Mouse (Mus musculus) monocyte, adult 5-6 weeks (primary cell): ENCODE measurements around the gene Klk9. TPM values are rescaled to one million over a fixed set of nuclear protein-coding genes. Genes with fewer than 3 reads are reported as not detected.

Experiments used
- ATAC-seq: fragments of 153-309, 156-312 bp; replicated peaks from 2 replicates; pipeline ENCODE4 v1.8.0; 2017; ENCODE audit warnings: mild to moderate bottlenecking; ENCODE audit not compliant: low TSS enrichment, insufficient number of reproducible peaks, severe bottlenecking, poor library complexity, low FRiP score
- total RNA-seq: library from RNA; stranded (forward); fragments of 200-1000, 200-491, 200-594 nt; gene quantifications from 3 replicates; pipeline ENCODE4 v1.2.3, GENCODE M21; 2017

The Klk9 gene
- total RNA-seq, 1 experiment from 2014 or later, result not detected

- no peak for ATAC-seq
Measured at GRCm38 (mm10) chr7:43785286-43785685, 6.4 kb upstream of the Klk9 start.

- no peak for ATAC-seq
Measured at GRCm38 (mm10) chr7:43788096-43788495, 3.6 kb upstream of the Klk9 start.

GRCm38 (mm10) chr7:43789295-43789694, 2.4 kb upstream of the Klk9 start:
- no peak for ATAC-seq

GRCm38 (mm10) chr7:43796355-43796754, 4.7 kb downstream of the Klk9 start:
- ATAC-seq, result no peak

- no peak for ATAC-seq
Measured at GRCm38 (mm10) chr7:43797333-43797769, 5.7 kb downstream of the Klk9 start, which contains the start of gene Klk8. Gene Klk8 (plus strand): TSS chr7:43797577.

GRCm38 (mm10) chr7:43797844-43798462, 6.3 kb downstream of the Klk9 start:
- no peak for ATAC-seq

- ATAC-seq, result no peak
Measured at GRCm38 (mm10) chr7:43799876-43800275, 8.2 kb downstream of the Klk9 start.

GRCm38 (mm10) chr7:43810994-43811393, 19.3 kb downstream of the Klk9 start, which contains the start of gene Klk7:
Gene Klk7 (plus strand): TSS chr7:43811294.
- no peak for ATAC-seq

GRCm38 (mm10) chr7:43815211-43815610, 23.5 kb downstream of the Klk9 start:
- no peak for ATAC-seq

- no peak for ATAC-seq
Measured at GRCm38 (mm10) chr7:43816746-43817145, 25.1 kb downstream of the Klk9 start.

- ATAC-seq, result no peak
Measured at GRCm38 (mm10) chr7:43821581-43821980, 29.9 kb downstream of the Klk9 start.

- no peak for ATAC-seq
Measured at GRCm38 (mm10) chr7:43824199-43824598, 32.5 kb downstream of the Klk9 start, which contains the start of gene Klk6. Gene Klk6 (plus strand): TSS chr7:43824499.

- no peak for ATAC-seq
Measured at GRCm38 (mm10) chr7:43826056-43826455, 34.4 kb downstream of the Klk9 start.

GRCm38 (mm10) chr7:43827706-43828105, 36.0 kb downstream of the Klk9 start:
- ATAC-seq, result no peak

GRCm38 (mm10) chr7:43829006-43829405, 37.3 kb downstream of the Klk9 start:
- ATAC-seq, result no peak

GRCm38 (mm10) chr7:43841701-43842100, 50.0 kb downstream of the Klk9 start, which contains the start of gene Klk5:
Gene Klk5 (plus strand): TSS chr7:43841971.
- ATAC-seq, result no peak

GRCm38 (mm10) chr7:43843801-43844200, 52.1 kb downstream of the Klk9 start:
- no peak for ATAC-seq
